Mouse (Mus musculus) erythroblast, embryonic 14.5 days (primary cell): ENCODE results near the gene Gpr180.

Experiments used
- GATA1 ChIP-seq: IDR thresholded peaks from 2 replicates; pipeline ENCODE4 v1.6.1; 2012; ENCODE audit warnings: low read length, inconsistent platforms, mixed read lengths
- TAL1 ChIP-seq: IDR thresholded peaks from 3 replicates; pipeline ENCODE4 v1.6.1; 2012; ENCODE audit warnings: low read length, inconsistent platforms, mixed read lengths

GRCm38 (mm10) chr14:118148046-118148445, 11.1 kb downstream of the Gpr180 start:
- TF ChIP-seq GATA1 (no peak), TAL1 (no peak)
